Mouse (Mus musculus) heart, embryonic 16.5 days (tissue): ENCODE measurements around the gene Ccm2l. TPM values are rescaled to one million over a fixed set of nuclear protein-coding genes. Genes with fewer than 3 reads are reported as not detected.

Source experiments
- ATAC-seq: fragments of 200-750 bp; cut with Nextera tagmentation; replicated peaks from 2 replicates; pipeline ENCODE4 v1.8.0; 2017; ENCODE audit warnings: moderate number of reproducible peaks; ENCODE audit not compliant: insufficient read depth, low FRiP score; ENCODE audit errors: extremely low read depth
- H3K27ac ChIP-seq: fragments of 300-500 bp; sonication (generic); 2 replicates; pipeline ENCODE4 v1.5.1; 2014; ENCODE audit warnings: mild to moderate bottlenecking, low read length, control low read depth, moderate library complexity
- H3K27me3 ChIP-seq: fragments of 300-500 bp; sonication (generic); 2 replicates; pipeline ENCODE4 v1.6.1; 2014; ENCODE audit warnings: low read length, mixed read lengths; ENCODE audit not compliant: control insufficient read depth, insufficient read depth
- H3K36me3 ChIP-seq: fragments of 300-500 bp; sonication (generic); 2 replicates; pipeline ENCODE4 v1.6.1; 2014; ENCODE audit not compliant: control insufficient read depth, insufficient read depth
- H3K4me1 ChIP-seq: fragments of 300-500 bp; sonication (generic); 2 replicates; pipeline ENCODE4 v1.6.1; 2014; ENCODE audit warnings: low read length, mixed read lengths; ENCODE audit not compliant: control insufficient read depth, insufficient read depth
- H3K4me2 ChIP-seq: fragments of 300-500 bp; sonication (generic); 2 replicates; pipeline ENCODE4 v1.6.1; 2014; ENCODE audit warnings: low read depth, mild to moderate bottlenecking, control low read depth, low read length
- H3K4me3 ChIP-seq: fragments of 300-500 bp; sonication (generic); 2 replicates; pipeline ENCODE4 v1.5.1; 2014; ENCODE audit warnings: mild to moderate bottlenecking, control low read depth, low read length
- H3K9ac ChIP-seq: fragments of 300-500 bp; sonication (generic); 2 replicates; pipeline ENCODE4 v1.6.1; 2014; ENCODE audit warnings: low read length, control low read depth
- H3K9me3 ChIP-seq: fragments of 300-500 bp; sonication (generic); replicated peaks from 2 replicates; pipeline ENCODE4 v1.6.1; 2016; ENCODE audit warnings: low read length; ENCODE audit not compliant: control insufficient read depth
- WGBS: fragments of 180-500 bp; shearing (Covaris S2); extraction: QIAGEN DNeasy Blood & Tissue Kit; methylation state at CpG from one replicate; pipeline ENCODE4 v1.1.7; 2014; 5-methylcytosine and 5-hydroxymethylcytosine counted together
- polyA plus RNA-seq: library from polyadenylated mRNA; unstranded; fragments of >200 nt; fragmentation: Nextera tagmentation; extraction: Ambion mirVana; gene quantifications from 2 replicates; pipeline ENCODE4 v1.2.1, GENCODE M21; 2015

Ccm2l gene
- polyA plus RNA-seq, 1 experiment from 2014 or later, result 3.0 TPM

GRCm38 (mm10) chr2:153031126-153032082 lies 34.4 kb upstream of the Ccm2l start, which contains the start of gene Xkr7:
TSS of gene Xkr7 (plus strand) at chr2:153031852.
- Histone ChIP-seq H3K9ac (no peak within 1 kb of the TSS), H3K4me1 (peaks cover 5% of the 10 kb centered on the region; the same call in 1 of the 2 replicates), H3K4me2 (peak within 1 kb of the TSS; percentile 70), H3K36me3 (no peaks in the 10 kb centered on the region), H3K9me3 (no peaks in the 10 kb centered on the region), H3K27me3 (peaks cover 48% of the 10 kb centered on the region), H3K4me3 (peak within 1 kb of the TSS; percentile 45), H3K27ac (no peak within 1 kb of the TSS)
- ATAC-seq, result no peak
- 3% methylated on average over 44 of the region's 54 CpGs for WGBS

- Histone ChIP-seq H3K36me3 (no peaks in the 10 kb centered on the region), H3K9me3 (no peaks in the 10 kb centered on the region), H3K4me1 (peaks cover 5% of the 10 kb centered on the region; the same call in 1 of the 2 replicates), H3K4me3 (peak overlapping the region; percentile 45), H3K27me3 (peaks cover 52% of the 10 kb centered on the region), H3K27ac (no peak overlapping the region), H3K4me2 (peak overlapping the region; percentile 70), H3K9ac (no peak overlapping the region)
- peak; percentile 72 for ATAC-seq
- 1% methylated on average over 55 of the region's 58 CpGs for WGBS
These were observed 33.5 kb upstream of the Ccm2l start for GRCm38 (mm10) chr2:153032083-153032842.

- Histone ChIP-seq H3K27ac (no peak overlapping the region), H3K4me3 (no peak overlapping the region), H3K27me3 (peaks cover 51% of the 10 kb centered on the region), H3K9ac (no peak overlapping the region), H3K4me2 (no peak overlapping the region), H3K36me3 (no peaks in the 10 kb centered on the region), H3K9me3 (no peaks in the 10 kb centered on the region), H3K4me1 (peaks cover 5% of the 10 kb centered on the region; the same call in 1 of the 2 replicates)
- ATAC-seq, result no peak
- WGBS, result 17% methylated on average over 4 of the region's 4 CpGs
These were observed 32.8 kb upstream of the Ccm2l start for GRCm38 (mm10) chr2:153032973-153033372.

GRCm38 (mm10) chr2:153033545-153034230 lies 32.1 kb upstream of the Ccm2l start:
- Histone ChIP-seq H3K9ac (no peak overlapping the region), H3K9me3 (no peaks in the 10 kb centered on the region), H3K4me1 (peaks cover 5% of the 10 kb centered on the region; the same call in 1 of the 2 replicates), H3K4me3 (no peak overlapping the region), H3K36me3 (no peaks in the 10 kb centered on the region), H3K27me3 (peaks cover 51% of the 10 kb centered on the region), H3K4me2 (no peak overlapping the region), H3K27ac (no peak overlapping the region)
- ATAC-seq, result no peak
- 69% methylated on average over 5 of the region's 5 CpGs for WGBS

- peaks cover 37% of the 10 kb centered on the region for H3K27me3 ChIP-seq
These were observed 29.1 kb upstream of the Ccm2l start for GRCm38 (mm10) chr2:153036690-153037089.

GRCm38 (mm10) chr2:153043886-153044285 lies 21.9 kb upstream of the Ccm2l start:
- ATAC-seq, result no peak
- Histone ChIP-seq H3K36me3 (no peaks in the 10 kb centered on the region), H3K4me1 (no peaks in the 10 kb centered on the region; the same call in 1 of the 2 replicates), H3K9ac (no peak overlapping the region), H3K4me3 (no peak overlapping the region), H3K27me3 (peaks cover 4% of the 10 kb centered on the region; the same call in 1 of the 2 replicates), H3K9me3 (no peaks in the 10 kb centered on the region), H3K27ac (no peak overlapping the region), H3K4me2 (no peak overlapping the region)
- 37% methylated on average over 3 of the region's 3 CpGs for WGBS

More at GRCm38 (mm10) chr2:153036690-153037089, 29.1 kb upstream of the Ccm2l start:
- Histone ChIP-seq H3K4me2 (no peak overlapping the region), H3K9ac (no peak overlapping the region), H3K36me3 (no peaks in the 10 kb centered on the region), H3K4me3 (no peak overlapping the region), H3K4me1 (peaks cover 4% of the 10 kb centered on the region; the same call in 1 of the 2 replicates), H3K27ac (no peak overlapping the region), H3K9me3 (no peaks in the 10 kb centered on the region)
- ATAC-seq, result no peak
- WGBS, result 19% methylated on average over 2 of the region's 2 CpGs

- ATAC-seq, result peak; percentile 45; the same call in 1 of the 2 replicates
- WGBS, result 28% methylated on average over 8 of the region's 8 CpGs
- H3K4me2 ChIP-seq, result no peak overlapping the region
- H3K4me1 ChIP-seq, result peaks cover 2% of the 10 kb centered on the region; the same call in 1 of the 2 replicates
- no peak overlapping the region for H3K4me3 ChIP-seq
- H3K27ac ChIP-seq, result peak overlapping the region; percentile 56; the same call in 1 of the 2 replicates
- no peaks in the 10 kb centered on the region for H3K9me3 ChIP-seq
- H3K9ac ChIP-seq, result no peak overlapping the region
- no peaks in the 10 kb centered on the region for H3K36me3 ChIP-seq
- peaks cover 4% of the 10 kb centered on the region; the same call in 1 of the 2 replicates for H3K27me3 ChIP-seq
These were observed 19.9 kb upstream of the Ccm2l start for GRCm38 (mm10) chr2:153045884-153046299.

GRCm38 (mm10) chr2:153047828-153048465 lies 17.8 kb upstream of the Ccm2l start:
- H3K27me3 ChIP-seq, result peaks cover 21% of the 10 kb centered on the region
- ATAC-seq, result no peak

More at GRCm38 (mm10) chr2:153047828-153048465, 17.8 kb upstream of the Ccm2l start:
- H3K4me3 ChIP-seq, result no peak overlapping the region
- H3K4me1 ChIP-seq, result peaks cover 2% of the 10 kb centered on the region; the same call in 1 of the 2 replicates
- 38% methylated on average over 17 of the region's 17 CpGs for WGBS
- H3K36me3 ChIP-seq, result no peaks in the 10 kb centered on the region
- no peak overlapping the region for H3K9ac ChIP-seq
- H3K9me3 ChIP-seq, result no peaks in the 10 kb centered on the region
- no peak overlapping the region for H3K4me2 ChIP-seq
- H3K27ac ChIP-seq, result no peak overlapping the region
